Mouse (Mus musculus): Measurements from ENCODE around the gene Pak7. TPM values are rescaled to one million over a fixed set of nuclear protein-coding genes. Genes with fewer than 3 reads are reported as not detected.
"Not testable (repeated sequence)": the region's sequence is repeated elsewhere in the genome, so short reads cannot be mapped to it uniquely, and the experiment has no call there.

Gene Pak7
- polyA plus RNA-seq, 1 experiment from 2014 or later: 33.7 TPM

GRCm38 (mm10) chr2:136282043-136282442, 105.7 kb downstream of the Pak7 start:
- H3K4me3 ChIP-seq (ENCODE audit: low read depth, low read length): no peak overlapping the region
- no peak overlapping the region for H3K9ac ChIP-seq (ENCODE audit: low read depth, low read length)
- H3K27me3 ChIP-seq (ENCODE audit: control insufficient read depth, insufficient read depth, low read depth, low read length): no peaks in the 10 kb centered on the region
- H3K4me2 ChIP-seq (ENCODE audit: low read length): no peak overlapping the region
- no peaks in the 10 kb centered on the region for H3K4me1 ChIP-seq (ENCODE audit: control insufficient read depth, insufficient read depth, low read length)
- no peak overlapping the region for H3K27ac ChIP-seq (ENCODE audit: low read length)
- no peak for ATAC-seq
- no peaks in the 10 kb centered on the region for H3K9me3 ChIP-seq (replicated peaks; ENCODE audit: control insufficient read depth, low read length, poor library complexity, severe bottlenecking)
- 82% methylated on average over 1 of the region's 1 CpGs for WGBS
- no peaks in the 10 kb centered on the region for H3K36me3 ChIP-seq (ENCODE audit: control insufficient read depth, insufficient read depth, low read length)

- H3K9ac ChIP-seq (ENCODE audit: low read depth, low read length); H3K4me1 ChIP-seq (ENCODE audit: control insufficient read depth, insufficient read depth, low read length); H3K27me3 ChIP-seq (ENCODE audit: control insufficient read depth, insufficient read depth, low read depth, low read length); H3K9me3 ChIP-seq (replicated peaks; ENCODE audit: control insufficient read depth, low read length, poor library complexity, severe bottlenecking); H3K36me3 ChIP-seq (ENCODE audit: control insufficient read depth, insufficient read depth, low read length); H3K27ac ChIP-seq (ENCODE audit: low read length); H3K4me3 ChIP-seq (ENCODE audit: low read depth, low read length); H3K4me2 ChIP-seq (ENCODE audit: low read length); ATAC-seq: not testable (repeated sequence)
- WGBS: 73% methylated on average over 4 of the region's 4 CpGs
Measured at GRCm38 (mm10) chr2:136241960-136242359, 145.8 kb downstream of the Pak7 start.

- WGBS: 93% methylated on average over 8 of the region's 8 CpGs
- no peaks in the 10 kb centered on the region for H3K4me1 ChIP-seq (ENCODE audit: control insufficient read depth, insufficient read depth, low read length)
- H3K27ac ChIP-seq (ENCODE audit: low read length): no peak overlapping the region
- no peak overlapping the region for H3K9ac ChIP-seq (ENCODE audit: low read depth, low read length)
- H3K27me3 ChIP-seq (ENCODE audit: control insufficient read depth, insufficient read depth, low read depth, low read length): no peaks in the 10 kb centered on the region
- ATAC-seq: no peak
- peaks cover 5% of the 10 kb centered on the region for H3K36me3 ChIP-seq (ENCODE audit: control insufficient read depth, insufficient read depth, low read length)
- no peak overlapping the region for H3K4me3 ChIP-seq (ENCODE audit: low read depth, low read length)
- no peak overlapping the region for H3K4me2 ChIP-seq (ENCODE audit: low read length)
- peaks cover 4% of the 10 kb centered on the region; the same call in 1 of the 2 replicates for H3K9me3 ChIP-seq (replicated peaks; ENCODE audit: control insufficient read depth, low read length, poor library complexity, severe bottlenecking)
Measured at GRCm38 (mm10) chr2:136231228-136231627, 156.5 kb downstream of the Pak7 start.

- H3K36me3 ChIP-seq (ENCODE audit: control insufficient read depth, insufficient read depth, low read length): peaks cover 2% of the 10 kb centered on the region; the same call in 1 of the 2 replicates
- WGBS: 89% methylated on average over 4 of the region's 4 CpGs
- no peaks in the 10 kb centered on the region for H3K27me3 ChIP-seq (ENCODE audit: control insufficient read depth, insufficient read depth, low read depth, low read length)
- no peak for ATAC-seq
- no peak overlapping the region for H3K27ac ChIP-seq (ENCODE audit: low read length)
- H3K4me1 ChIP-seq (ENCODE audit: control insufficient read depth, insufficient read depth, low read length): no peaks in the 10 kb centered on the region
- no peak overlapping the region for H3K4me3 ChIP-seq (ENCODE audit: low read depth, low read length)
- H3K4me2 ChIP-seq (ENCODE audit: low read length): no peak overlapping the region
- H3K9ac ChIP-seq (ENCODE audit: low read depth, low read length): no peak overlapping the region
- peaks cover 4% of the 10 kb centered on the region; the same call in 1 of the 2 replicates for H3K9me3 ChIP-seq (replicated peaks; ENCODE audit: control insufficient read depth, low read length, poor library complexity, severe bottlenecking)
Measured at GRCm38 (mm10) chr2:136204034-136204433, 183.7 kb downstream of the Pak7 start.

- 66% methylated on average over 3 of the region's 3 CpGs for WGBS
- Histone ChIP-seq H3K27ac (ENCODE audit: low read length) (no peak overlapping the region), H3K36me3 (ENCODE audit: control insufficient read depth, insufficient read depth, low read length) (no peaks in the 10 kb centered on the region), H3K4me3 (ENCODE audit: low read depth, low read length) (no peak overlapping the region), H3K4me2 (ENCODE audit: low read length) (no peak overlapping the region), H3K9me3 (replicated peaks; ENCODE audit: control insufficient read depth, low read length, poor library complexity, severe bottlenecking) (no peaks in the 10 kb centered on the region), H3K27me3 (ENCODE audit: control insufficient read depth, insufficient read depth, low read depth, low read length) (no peaks in the 10 kb centered on the region), H3K4me1 (ENCODE audit: control insufficient read depth, insufficient read depth, low read length) (no peaks in the 10 kb centered on the region), H3K9ac (ENCODE audit: low read depth, low read length) (no peak overlapping the region)
- ATAC-seq: no peak
Measured at GRCm38 (mm10) chr2:136175030-136175429, 212.7 kb downstream of the Pak7 start.

GRCm38 (mm10) chr2:136150752-136151151, 237.0 kb downstream of the Pak7 start:
- 81% methylated on average over 7 of the region's 7 CpGs for WGBS
- Histone ChIP-seq H3K27ac (ENCODE audit: low read length) (no peak overlapping the region), H3K9me3 (replicated peaks; ENCODE audit: control insufficient read depth, low read length, poor library complexity, severe bottlenecking) (no peaks in the 10 kb centered on the region)

GRCm38 (mm10) chr2:136149530-136149929, 238.2 kb downstream of the Pak7 start:
- Histone ChIP-seq H3K27ac (ENCODE audit: low read length) (no peak overlapping the region), H3K9me3 (replicated peaks; ENCODE audit: control insufficient read depth, low read length, poor library complexity, severe bottlenecking) (no peaks in the 10 kb centered on the region), H3K27me3 (ENCODE audit: control insufficient read depth, insufficient read depth, low read depth, low read length) (no peaks in the 10 kb centered on the region), H3K4me3 (ENCODE audit: low read depth, low read length) (no peak overlapping the region), H3K36me3 (ENCODE audit: control insufficient read depth, insufficient read depth, low read length) (no peaks in the 10 kb centered on the region), H3K4me1 (ENCODE audit: control insufficient read depth, insufficient read depth, low read length) (no peaks in the 10 kb centered on the region), H3K9ac (ENCODE audit: low read depth, low read length) (no peak overlapping the region), H3K4me2 (ENCODE audit: low read length) (no peak overlapping the region; the same call in 1 of the 2 replicates)
- ATAC-seq: peak; percentile 68
- 35% methylated on average over 4 of the region's 4 CpGs for WGBS

More at GRCm38 (mm10) chr2:136150752-136151151, 237.0 kb downstream of the Pak7 start:
- H3K4me1 ChIP-seq (ENCODE audit: control insufficient read depth, insufficient read depth, low read length): no peaks in the 10 kb centered on the region
- no peak for ATAC-seq
- no peaks in the 10 kb centered on the region for H3K27me3 ChIP-seq (ENCODE audit: control insufficient read depth, insufficient read depth, low read depth, low read length)
- H3K9ac ChIP-seq (ENCODE audit: low read depth, low read length): no peak overlapping the region
- no peak overlapping the region for H3K4me2 ChIP-seq (ENCODE audit: low read length)
- no peak overlapping the region for H3K4me3 ChIP-seq (ENCODE audit: low read depth, low read length)
- H3K36me3 ChIP-seq (ENCODE audit: control insufficient read depth, insufficient read depth, low read length): no peaks in the 10 kb centered on the region

GRCm38 (mm10) chr2:136148999-136149398, 238.8 kb downstream of the Pak7 start:
- Histone ChIP-seq H3K9ac (ENCODE audit: low read depth, low read length) (no peak overlapping the region), H3K4me1 (ENCODE audit: control insufficient read depth, insufficient read depth, low read length) (no peaks in the 10 kb centered on the region), H3K4me2 (ENCODE audit: low read length) (peak overlapping the region; percentile 36), H3K4me3 (ENCODE audit: low read depth, low read length) (no peak overlapping the region), H3K36me3 (ENCODE audit: control insufficient read depth, insufficient read depth, low read length) (no peaks in the 10 kb centered on the region), H3K27me3 (ENCODE audit: control insufficient read depth, insufficient read depth, low read depth, low read length) (no peaks in the 10 kb centered on the region), H3K27ac (ENCODE audit: low read length) (no peak overlapping the region), H3K9me3 (replicated peaks; ENCODE audit: control insufficient read depth, low read length, poor library complexity, severe bottlenecking) (no peaks in the 10 kb centered on the region)
- ATAC-seq: peak; percentile 92
- WGBS: 1% methylated on average over 6 of the region's 6 CpGs

GRCm38 (mm10) chr2:136140807-136141206, 247.0 kb downstream of the Pak7 start:
- 65% methylated on average over 2 of the region's 2 CpGs for WGBS
- no peak for ATAC-seq
- no peak overlapping the region for H3K4me3 ChIP-seq (ENCODE audit: low read depth, low read length)
- no peaks in the 10 kb centered on the region for H3K27me3 ChIP-seq (ENCODE audit: control insufficient read depth, insufficient read depth, low read depth, low read length)
- H3K4me1 ChIP-seq (ENCODE audit: control insufficient read depth, insufficient read depth, low read length): no peaks in the 10 kb centered on the region
- no peak overlapping the region for H3K4me2 ChIP-seq (ENCODE audit: low read length)
- no peak overlapping the region for H3K27ac ChIP-seq (ENCODE audit: low read length)
- H3K9ac ChIP-seq (ENCODE audit: low read depth, low read length): no peak overlapping the region
- H3K9me3 ChIP-seq (replicated peaks; ENCODE audit: control insufficient read depth, low read length, poor library complexity, severe bottlenecking): no peaks in the 10 kb centered on the region
- no peaks in the 10 kb centered on the region for H3K36me3 ChIP-seq (ENCODE audit: control insufficient read depth, insufficient read depth, low read length)
